Mouse (Mus musculus): ENCODE results near the gene Rfx3. TPM values are rescaled to one million over a fixed set of nuclear protein-coding genes. Genes with fewer than 3 reads are reported as not detected.

The Rfx3 gene
- polyA plus RNA-seq, 1 experiment from 2014 or later: 7.3 TPM

DNA sequence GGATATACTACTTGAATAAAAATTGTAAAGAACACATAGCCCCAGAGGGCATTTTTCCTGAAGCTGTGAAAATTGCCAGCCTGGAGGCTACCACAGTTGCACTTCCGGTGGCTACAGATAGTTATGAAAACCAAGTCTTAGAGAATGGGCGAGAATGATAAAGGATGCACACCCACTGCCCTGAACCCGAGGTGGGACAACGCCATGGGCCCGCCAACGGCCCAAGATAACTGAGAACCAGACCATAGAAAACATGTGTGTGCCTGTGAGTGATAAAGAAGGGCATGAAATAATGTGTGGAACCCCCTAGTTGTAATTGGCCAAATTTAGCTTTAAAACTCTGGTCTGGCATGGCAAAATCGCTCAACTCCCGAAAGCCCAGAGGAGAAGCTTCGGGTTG lies 105.0 kb downstream of the Rfx3 start:
- no peak for DNase-seq (ENCODE audit: low spot score)

DNA sequence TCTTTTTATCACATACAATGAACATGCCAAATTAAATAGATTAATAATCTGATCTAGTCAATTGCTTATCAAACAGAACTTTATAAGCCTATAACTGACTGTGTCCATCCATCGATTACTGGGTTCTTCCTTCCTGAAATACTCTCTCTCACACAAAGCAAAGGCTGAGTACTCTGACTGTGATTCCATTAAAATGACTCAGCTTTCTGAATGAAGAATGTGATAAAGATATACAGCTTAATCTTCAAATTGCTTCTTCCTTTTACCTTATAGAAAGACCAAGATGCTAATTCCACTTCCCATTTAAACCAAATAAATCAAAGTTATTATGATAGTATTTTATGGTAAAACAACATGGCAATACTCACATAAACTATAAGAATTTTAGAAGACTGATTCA lies 105.8 kb downstream of the Rfx3 start:
- DNase-seq (ENCODE audit: low spot score): no peak

DNA sequence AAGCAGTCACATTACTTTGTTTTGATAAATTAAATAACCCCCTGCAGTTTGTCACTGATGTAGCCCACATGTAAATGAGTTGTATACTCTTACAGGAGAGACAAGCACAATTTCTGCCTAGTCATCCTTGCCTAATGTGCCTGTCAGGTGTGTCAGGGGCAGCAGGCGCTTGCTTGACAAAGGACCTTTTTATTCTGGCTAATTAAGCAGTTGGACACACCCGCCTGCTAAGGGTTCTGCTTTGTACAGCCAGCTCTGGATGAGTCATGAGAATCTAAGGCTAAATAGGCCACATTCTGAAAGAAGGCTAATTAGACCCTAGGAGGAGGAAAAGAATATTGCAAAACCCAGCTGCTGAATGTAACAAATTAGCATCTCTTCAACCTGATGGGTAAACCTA lies 106.3 kb downstream of the Rfx3 start:
- no peak for DNase-seq (ENCODE audit: low spot score)

DNA sequence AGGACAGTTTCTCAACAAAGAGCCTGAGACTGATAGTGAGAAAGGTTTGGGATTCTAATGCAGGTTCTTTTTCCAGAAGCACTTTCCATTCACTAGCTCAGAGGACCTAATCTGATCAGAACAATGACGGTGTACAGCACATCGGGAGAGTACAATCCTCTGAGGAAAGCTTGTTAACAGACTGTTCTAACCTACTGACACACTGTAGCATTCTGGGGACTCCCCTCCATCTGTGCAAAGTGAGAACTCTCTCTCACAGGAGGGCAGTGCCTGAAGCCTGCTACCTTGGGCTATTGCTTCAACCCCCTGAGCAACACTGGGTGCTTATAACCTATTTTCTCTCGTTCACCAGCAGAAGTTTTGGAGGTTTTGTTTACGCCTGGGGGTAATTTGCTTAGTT lies 106.8 kb downstream of the Rfx3 start:
- no peak for DNase-seq (ENCODE audit: low spot score)

DNA sequence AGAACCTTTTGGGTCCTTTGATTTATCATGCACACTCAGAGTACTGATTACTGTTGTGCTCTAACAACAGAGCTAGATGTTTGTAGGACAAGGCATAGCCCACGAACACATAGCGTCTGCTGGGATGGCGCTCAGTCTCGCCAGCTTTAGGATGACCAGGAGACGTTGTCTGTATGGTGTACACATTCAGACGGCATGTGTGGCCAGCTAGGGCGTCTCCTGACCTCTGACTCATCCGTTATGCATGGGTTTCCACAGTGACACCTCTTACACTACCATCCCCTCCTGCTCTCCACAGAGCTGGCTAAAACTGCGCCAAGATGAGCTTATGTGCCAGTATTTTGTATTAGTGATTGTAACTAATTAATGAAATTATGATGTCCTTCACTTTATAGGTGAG lies 108.4 kb downstream of the Rfx3 start:
- no peak for DNase-seq (ENCODE audit: low spot score)

DNA sequence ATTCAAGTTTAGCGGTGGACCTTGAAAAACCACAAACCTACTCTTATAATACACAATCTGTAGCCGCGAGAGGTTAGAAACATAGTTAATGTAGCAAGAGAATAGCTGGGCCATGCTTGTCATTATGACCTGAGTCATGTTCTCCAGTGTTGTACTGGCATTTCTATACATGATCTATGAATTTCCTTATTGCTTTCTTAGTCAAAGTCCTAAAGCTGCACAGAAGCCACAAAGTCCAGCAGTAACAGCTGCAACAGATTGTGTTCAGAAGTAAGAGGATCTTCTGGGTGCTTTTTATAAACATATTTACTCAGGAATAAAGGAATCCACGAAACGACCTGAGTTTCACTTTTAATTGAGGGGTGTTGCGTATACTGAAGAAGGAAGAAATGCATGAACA lies 109.3 kb downstream of the Rfx3 start:
- no peak for DNase-seq (ENCODE audit: low spot score)

DNA sequence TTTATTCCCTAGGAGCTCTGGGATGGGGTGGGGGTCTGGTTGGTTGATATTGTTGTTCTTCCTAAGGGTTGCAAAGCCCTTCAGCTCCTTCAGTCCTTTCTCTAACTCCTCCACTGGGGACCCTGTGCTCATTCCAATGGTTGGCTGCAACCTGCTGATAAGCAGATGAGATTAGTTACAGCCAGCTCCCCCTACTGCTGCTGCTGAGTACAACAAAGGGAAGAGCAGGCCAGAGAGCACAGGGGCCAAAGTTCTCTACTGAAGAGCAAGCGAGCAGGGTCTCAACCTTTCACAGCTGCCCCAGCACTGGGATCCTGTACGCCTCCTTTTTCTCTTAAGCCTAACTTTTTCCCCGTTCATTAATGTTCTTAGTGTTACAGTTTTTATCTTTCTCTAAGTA lies 126.4 kb downstream of the Rfx3 start:
- no peak for DNase-seq (ENCODE audit: low spot score)

DNA sequence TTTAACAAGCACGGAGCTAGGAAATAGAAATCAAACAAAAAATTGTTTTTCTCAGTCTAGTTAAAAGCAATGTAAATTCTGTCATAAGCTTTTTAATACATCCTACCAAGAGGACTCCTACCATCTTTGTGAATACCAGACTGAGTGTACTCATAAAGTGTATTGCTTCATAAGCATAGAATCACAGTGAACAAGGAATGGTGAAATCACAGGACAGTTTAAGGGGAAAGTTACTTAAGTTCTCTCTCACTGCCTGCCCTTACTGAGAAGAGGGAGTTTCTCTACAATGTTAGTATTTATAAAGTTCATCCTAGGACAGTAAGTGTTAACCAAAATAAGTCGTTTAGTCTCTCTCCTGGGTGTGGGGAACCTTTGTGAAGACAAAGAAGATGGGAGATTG lies 133.5 kb downstream of the Rfx3 start:
- DNase-seq (ENCODE audit: low spot score): no peak

DNA sequence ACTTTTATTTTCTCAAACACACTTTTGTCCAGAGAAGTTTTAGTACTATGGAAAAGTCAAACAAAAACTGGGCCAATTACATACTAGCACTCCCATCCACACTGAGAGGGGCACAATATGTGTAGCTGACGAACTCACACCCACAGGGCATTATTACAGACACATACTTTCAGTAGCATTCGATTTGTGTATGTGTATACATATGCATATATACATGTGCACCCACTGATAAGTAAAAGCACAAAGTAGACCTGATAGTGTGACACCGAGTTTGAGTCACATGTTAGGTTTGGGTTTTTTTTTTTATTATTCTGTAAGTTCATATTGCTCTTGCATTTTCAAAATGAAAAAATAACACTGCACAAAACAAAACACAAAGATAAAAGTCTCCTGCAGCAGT lies 140.2 kb downstream of the Rfx3 start:
- DNase-seq (ENCODE audit: low spot score): no peak

DNA sequence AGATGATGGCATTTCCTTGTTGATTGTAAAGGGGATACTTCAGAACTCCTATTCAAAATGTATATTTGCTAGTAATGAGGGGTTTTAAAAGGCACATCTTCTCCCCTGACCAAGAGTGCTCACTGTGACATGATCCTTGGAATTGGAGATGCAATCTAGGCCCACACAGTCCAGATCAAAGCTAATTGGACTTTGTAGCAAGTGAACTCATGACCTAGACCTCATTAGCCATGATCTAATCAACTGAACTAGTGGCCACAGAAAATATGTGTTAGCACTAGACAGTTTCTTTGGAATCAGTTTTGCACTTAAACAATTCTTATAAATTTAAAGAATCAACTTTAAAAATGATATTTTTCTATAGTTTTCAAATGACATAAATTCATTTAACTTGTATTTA lies 151.3 kb downstream of the Rfx3 start:
- DNase-seq (ENCODE audit: low spot score): no peak

DNA sequence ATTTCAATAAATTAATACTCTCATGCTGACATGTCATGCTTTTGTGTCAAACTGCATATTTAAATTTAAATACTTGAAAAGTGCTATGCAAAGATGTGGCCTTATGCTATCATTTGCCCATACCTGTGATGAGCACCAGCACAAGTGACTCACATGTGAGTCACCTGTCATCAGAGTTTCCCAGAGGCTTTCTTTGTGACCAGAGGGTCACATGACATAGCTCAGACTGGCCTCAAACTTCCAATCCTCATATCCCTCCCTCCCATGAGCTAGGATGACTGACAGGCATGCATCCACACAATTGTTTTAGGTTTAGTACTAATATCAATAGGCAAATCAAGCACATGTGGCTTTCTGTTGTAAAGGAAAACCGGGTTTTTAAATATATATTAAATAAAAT lies 162.0 kb downstream of the Rfx3 start:
- DNase-seq (ENCODE audit: low spot score): no peak

DNA sequence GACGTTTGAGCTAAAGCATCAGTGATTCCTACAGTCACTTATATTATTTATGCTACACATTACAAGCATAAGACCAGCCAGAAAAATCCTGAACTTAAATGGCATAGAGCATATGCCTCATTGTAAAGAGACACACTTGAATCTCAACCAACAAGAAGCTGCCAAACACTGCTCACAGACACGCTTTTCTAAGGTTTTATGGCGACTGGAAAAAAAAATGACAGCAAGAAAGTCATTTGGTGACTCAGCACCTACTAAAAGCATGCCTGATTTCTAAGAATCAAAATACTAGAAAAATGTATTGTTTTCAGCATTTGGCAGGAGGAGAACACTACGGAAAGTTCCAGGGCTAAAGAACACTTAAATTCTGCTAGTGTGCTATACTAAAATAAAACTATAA lies 163.9 kb downstream of the Rfx3 start:
- DNase-seq (ENCODE audit: low spot score): no peak

DNA sequence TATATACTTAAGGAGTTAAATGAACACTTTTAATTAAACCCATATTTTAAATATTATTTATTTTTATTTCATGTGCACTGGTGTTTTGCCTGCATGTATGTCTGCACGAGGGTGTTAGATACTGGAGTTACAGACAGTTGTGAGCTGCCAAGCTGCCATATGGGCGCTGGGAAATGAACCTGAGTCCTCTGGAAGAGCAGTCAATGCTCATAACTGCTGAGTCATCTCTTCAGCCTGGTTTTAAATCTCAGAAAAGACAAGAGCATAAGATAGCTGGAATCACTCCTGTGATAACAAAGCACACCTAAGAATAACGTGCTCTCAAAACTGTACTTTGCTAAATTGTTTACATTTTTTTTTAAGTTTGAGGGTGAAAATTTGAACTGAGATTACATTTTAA lies 172.3 kb downstream of the Rfx3 start:
- no peak for DNase-seq (ENCODE audit: low spot score)

DNA sequence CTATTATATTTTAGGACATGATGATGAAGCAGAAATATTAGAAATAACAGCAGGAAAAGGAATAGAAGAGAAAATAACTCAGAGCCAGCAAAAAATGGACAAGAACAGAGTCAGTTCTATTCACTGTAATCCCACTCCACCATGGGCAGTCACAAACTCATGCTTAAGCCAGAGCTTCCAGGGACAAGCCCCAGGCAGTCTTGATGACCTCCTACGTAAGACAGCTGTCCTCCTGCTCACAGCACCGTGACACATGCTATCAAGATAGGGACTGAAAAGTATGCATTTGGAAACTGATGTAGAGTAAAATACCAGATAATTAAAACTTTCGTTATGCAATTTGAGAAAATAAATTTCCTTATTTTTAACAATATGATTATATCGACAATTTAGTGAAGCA lies 172.9 kb downstream of the Rfx3 start:
- DNase-seq (ENCODE audit: low spot score): no peak

DNA sequence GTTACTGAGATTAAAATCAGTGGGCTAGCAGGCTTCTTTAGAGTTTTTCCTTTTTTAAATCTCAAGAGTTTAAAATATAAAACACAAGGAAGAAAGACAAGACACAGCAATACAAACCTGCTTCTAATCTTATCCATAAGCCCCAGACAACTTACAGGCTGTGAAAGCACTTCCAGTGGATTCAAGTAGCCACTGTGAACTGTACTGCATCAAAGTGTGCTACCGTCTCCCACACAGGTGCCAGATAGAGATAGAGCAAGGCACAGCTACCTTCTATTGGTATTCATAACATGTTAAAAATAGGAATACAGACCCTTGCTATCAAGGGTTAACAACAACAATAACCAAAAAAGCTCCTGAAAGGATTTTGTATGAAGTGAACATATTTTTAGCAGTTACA lies 178.5 kb downstream of the Rfx3 start:
- DNase-seq (ENCODE audit: low spot score): no peak

DNA sequence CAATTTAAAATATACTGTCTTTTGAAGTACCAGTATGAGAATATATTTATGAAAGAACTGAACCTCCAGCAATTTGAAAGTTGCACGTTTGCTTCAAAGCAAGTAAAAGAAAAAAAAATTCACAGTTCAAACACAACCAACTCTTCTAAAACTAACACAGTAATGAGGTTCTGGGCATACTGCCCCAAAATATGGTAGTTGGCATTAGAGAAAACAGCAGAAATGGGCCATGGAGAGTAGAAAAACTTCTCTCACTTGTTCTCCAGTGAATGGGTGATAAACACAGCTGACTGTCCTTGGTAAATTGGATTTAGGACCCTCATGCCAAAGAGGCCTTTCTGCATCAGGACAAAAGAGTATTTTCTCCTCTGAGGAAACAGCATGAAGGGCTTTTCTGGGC lies 182.7 kb downstream of the Rfx3 start:
- DNase-seq (ENCODE audit: low spot score): no peak

DNA sequence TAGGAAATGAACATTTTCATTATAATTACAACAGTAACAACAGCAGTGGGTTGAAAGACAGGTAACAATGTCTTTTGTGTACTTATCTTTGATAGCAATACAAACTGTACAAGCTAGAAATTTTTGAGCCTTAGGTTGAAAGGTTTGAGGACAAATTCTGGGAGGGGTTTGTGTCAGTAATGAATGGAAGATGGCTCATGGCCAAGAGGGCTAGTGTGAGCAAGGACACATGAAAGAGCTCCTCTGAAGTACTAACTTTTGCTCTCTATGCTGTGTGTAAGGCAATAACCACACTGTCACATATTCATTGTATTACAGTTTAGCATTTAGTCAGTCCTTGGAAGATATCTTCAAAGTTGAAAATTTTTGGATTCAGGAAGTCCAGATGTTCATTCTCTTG lies 193.3 kb downstream of the Rfx3 start:
- no peak for DNase-seq (ENCODE audit: low spot score)

DNA sequence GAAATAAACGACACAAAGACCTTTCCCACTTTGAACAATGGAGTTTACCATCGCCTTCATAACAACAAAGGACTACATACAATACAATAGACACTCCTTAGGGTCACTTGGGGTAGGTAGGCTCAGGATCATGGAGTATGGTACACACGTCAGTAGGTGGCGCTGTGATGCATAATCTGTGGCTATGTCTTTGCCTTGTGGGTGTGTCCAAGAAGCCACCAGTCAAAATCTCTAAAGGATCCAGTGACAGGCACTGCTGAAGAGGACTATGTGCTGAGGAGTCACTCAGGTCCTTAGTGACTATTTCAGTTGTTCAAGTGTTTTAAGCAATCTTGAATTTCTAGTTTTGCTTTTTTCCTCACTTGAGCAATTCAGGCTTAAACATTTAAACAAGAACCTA lies 230.9 kb downstream of the Rfx3 start:
- DNase-seq (ENCODE audit: low spot score): peak; percentile 26

DNA sequence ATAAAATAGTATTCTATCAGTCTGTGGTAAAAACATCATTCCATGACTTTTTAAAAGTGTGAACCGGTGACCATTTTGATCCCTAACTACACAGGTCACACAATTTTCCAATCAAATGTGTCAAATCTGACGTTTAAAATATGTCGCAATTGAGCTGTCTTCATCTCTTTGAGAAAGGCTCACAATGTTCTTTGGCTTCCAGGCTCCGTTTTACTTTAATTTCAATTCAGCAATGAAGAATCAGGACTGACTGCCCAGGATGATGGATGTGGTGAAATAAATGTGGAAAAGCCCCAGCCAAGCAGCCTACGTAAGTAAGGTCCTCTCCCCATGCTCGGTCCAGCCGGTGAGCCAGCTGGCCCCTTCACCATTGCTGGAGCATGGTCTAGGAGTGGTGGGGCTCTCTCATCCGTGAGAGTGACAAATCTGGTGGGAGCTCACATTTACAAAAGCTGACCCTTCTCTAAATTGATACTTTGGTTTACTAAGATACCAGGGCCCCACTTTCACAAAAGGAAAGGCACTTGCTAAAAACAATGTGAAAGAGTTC lies 240.2 kb downstream of the Rfx3 start:
- DNase-seq (ENCODE audit: low spot score): no peak

DNA sequence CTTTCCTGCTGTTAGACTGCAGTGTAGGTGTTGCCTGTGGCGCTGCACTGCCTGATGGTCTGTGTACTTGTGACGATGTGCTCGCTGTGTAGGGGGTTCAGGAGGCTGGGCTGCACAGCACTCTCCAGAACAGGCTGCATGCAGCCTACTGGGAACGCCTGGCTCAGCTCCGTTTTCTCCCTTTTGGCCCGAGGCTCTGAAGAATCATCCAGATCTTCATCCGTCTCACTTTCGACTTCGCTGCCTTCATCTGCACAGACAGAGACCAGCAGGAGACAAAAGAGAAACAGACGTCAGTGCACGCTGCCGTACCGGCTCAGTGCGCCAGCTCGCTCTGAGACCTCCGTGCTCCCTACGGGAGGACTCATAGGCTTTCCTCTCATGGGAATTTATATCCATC lies 242.5 kb downstream of the Rfx3 start:
- no peak for DNase-seq (ENCODE audit: low spot score)

DNA sequence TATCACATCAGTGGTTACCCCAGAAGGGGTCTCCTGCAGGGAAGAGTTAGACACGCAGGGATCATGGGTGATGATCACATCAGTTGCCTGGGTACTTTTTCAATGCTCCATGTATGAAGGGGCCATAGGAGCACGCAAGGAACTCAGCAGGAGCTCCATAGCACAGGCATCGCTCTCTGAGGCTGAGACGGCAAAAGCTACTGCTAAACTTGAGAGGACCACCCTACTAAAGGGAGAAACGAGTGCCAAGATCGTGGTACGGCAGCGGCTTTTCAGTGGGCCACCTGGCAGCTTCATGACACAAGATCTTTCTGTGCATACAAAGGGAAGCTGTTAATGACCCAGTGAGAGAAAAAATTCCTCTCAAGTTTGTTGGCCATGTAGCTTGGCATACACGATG lies 250.7 kb downstream of the Rfx3 start:
- no peak for DNase-seq (ENCODE audit: low spot score)

DNA sequence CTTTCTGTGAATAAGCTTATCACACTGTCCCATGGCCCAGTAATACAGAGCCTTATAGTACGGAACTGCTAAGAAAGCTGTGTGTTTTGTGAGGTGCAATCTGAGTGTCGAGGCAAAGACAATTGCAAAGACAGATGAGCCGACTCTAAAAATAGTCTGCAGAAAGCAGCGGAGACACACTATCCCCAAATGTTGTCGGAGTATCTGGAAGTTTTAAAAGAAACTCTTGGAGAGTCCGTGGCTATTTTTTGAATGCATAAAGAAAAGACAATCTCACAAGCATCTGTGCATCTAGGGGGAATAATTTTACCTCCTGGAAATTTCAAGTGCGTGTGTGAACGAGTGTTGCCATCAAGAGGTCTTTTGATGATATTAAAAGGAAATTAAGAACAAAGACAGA lies 251.6 kb downstream of the Rfx3 start:
- DNase-seq (ENCODE audit: low spot score): no peak

DNA sequence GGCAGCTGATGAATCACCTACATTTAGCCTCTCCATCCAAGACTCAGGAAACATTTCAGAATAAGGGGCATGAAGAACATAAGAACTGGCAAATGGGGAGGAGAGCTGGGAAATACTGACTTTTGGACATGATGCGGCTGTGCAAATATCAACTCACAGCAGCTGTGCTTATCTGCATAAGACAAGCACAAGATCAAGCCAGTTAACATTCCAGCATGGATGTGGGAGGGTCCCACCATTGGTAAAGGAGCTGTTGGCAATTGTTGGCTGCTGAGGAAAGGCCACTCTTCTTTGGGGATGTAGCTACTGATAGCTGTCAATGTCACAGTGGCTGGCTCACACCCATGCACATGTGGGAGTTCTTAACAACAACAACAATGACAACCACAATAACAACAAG lies 263.7 kb downstream of the Rfx3 start:
- DNase-seq (ENCODE audit: low spot score): no peak

DNA sequence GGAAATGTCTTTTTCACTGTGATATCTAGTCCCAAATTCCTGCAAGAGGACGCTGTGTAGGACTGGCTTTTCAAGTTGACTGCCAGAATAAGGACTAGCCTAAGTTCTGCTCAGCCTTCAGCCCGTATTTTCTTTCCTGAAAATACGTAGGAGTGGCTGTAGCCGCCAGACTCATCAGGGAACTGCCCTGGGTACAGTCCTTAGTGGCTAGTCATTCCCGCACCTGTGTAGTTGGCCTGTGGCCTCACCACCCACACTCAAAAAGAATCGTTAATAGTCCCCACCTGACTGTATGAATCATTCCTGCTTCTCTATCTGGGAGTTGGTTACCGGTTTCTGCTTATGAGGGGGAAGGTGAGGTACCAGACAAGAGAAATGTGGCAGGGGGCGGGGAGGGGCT lies 272.1 kb downstream of the Rfx3 start:
- no peak for DNase-seq (ENCODE audit: low spot score)

DNA sequence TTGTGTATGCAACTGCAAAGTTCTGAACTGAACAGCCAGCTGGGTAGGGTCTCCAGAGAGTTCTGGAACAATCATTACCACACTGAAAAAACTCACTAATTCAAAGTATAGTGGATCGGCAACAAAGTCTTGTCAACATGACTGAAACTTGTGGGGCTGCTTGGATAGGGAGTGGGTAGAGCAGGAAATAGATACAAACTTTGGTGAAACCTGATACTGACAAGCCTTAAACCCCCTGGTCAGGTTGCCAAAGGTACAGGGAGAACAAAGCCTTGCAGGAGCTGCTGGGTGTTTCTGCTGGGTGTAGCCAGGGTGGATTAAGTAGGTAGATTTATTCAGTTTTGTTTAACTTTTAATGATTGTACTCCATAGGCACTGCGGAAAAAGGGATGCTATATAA lies 274.4 kb downstream of the Rfx3 start:
- DNase-seq (ENCODE audit: low spot score): no peak

Data from thymus, postnatal 0 days (tissue).